Mouse (Mus musculus) embryo, embryonic 10 days (tissue): ENCODE measurements around the gene Hoxa2.
A peak's percentile ranks its signal among the peaks of the same experiment; 100 is the strongest.

Experiments
- DNase-seq: peaks from one replicate; pipeline ENCODE4 v3.0.0-alpha.2; 2015; ENCODE audit warnings: low spot score

Gene Hoxa2

GRCm38 (mm10) chr6:52164626-52165440, at the start of gene Hoxa2:
Gene Hoxa2, minus strand, starts transcription at chr6:52164831.
- peak; percentile 89 for DNase-seq

GRCm38 (mm10) chr6:52214271-52214670, 49.6 kb upstream of the Hoxa2 start:
- DNase-seq = no peak

DNA sequence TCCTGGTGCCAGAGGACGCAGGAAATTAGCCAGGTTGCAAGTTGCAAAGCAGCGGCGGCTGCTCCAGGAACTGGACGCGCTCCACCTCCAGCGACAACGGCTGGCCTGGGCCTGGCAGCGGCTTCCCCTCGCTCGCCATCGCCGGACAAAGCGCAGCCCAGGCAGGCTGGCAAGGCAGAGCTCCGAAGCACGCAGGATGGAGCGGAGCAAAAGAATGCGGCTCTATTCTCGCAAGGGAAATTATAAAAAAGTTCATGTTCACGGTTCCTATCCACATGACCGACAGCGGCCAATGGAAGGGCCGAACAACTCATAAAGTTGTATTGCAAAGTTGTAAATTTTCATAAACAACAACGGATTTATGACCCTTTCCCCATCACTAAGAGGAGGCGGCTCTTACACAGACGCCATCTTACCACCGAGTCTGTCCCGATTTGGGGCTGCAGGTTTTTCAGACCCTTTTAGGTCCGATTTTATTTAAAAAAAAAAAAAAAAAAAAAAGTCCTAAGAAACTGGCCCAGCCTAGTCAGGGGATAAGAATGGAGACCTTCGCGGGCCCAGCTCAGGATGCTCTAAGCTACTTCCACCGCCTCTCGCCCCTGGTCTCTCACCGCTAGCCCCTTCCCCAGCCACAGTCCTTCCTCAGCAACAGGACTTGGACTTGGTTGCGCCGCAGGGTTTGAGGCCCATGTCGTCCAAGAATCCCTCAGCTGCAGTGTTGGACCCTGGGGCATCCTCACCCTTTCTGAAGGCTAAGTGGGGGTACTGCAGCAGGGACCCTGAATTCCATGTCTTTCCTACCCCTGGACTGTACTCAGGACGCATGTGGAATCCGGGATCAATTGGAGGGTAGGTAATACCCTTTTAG, 48.7 kb upstream of the Hoxa2 start, which contains the start of the genes Hoxa3 and Gm28308:
TSS of gene Hoxa3 (minus strand) at position 218 of the 868 bp plus-strand sequence.
TSS of gene Gm28308 (minus strand) at position 221 of the 868 bp plus-strand sequence.
- no peak for DNase-seq

DNA sequence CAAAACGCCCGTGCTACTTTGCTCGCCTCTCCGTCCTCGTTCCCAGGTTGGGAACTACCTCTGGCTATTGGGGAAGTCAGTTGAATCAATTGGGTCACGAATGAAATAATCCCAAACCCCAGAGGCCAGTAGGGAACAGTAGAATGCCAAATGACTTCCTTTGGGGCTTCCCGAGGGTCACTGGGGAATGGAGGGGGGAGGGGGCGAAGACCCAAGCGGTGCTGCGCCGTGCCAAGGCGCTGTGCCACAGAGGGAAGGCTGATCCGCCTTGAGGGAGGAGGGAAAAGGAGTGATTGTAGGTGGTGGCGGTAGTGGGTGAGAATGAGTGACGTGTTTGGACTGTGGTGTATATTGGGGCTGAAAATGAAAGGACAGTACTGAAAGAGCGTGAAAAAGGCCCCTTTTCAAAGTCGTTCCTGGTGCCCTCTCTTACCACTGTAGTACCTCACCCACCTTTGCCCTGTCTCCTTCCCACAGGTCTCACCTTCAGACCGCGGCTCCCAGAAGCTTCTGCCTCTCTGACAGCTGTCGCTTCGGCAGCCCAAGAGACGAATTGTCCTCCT, 48.0 kb upstream of the Hoxa2 start:
- DNase-seq = no peak

- DNase-seq = no peak
These were observed 47.3 kb upstream of the Hoxa2 start for GRCm38 (mm10) chr6:52211961-52212360.

GRCm38 (mm10) chr6:52211170-52211935, 46.7 kb upstream of the Hoxa2 start:
- DNase-seq = peak; percentile 87

DNA sequence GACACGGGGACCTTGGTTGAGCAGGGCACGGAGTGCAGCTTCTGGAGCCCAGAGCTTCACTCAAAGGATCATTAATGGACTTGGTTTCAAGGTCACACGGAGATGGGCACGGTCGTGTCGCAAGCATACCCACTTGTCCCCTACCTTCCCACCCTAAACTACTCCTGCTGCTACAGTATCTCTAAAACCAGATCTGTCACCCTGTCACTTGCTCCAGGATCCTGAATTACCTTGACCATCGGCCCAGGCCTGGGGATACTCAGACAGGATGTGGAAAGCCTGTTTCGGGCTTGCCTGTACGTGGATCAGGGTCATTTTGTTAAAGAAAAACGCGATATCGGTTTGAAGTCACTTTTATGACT, 45.0 kb upstream of the Hoxa2 start:
- DNase-seq = no peak

DNA sequence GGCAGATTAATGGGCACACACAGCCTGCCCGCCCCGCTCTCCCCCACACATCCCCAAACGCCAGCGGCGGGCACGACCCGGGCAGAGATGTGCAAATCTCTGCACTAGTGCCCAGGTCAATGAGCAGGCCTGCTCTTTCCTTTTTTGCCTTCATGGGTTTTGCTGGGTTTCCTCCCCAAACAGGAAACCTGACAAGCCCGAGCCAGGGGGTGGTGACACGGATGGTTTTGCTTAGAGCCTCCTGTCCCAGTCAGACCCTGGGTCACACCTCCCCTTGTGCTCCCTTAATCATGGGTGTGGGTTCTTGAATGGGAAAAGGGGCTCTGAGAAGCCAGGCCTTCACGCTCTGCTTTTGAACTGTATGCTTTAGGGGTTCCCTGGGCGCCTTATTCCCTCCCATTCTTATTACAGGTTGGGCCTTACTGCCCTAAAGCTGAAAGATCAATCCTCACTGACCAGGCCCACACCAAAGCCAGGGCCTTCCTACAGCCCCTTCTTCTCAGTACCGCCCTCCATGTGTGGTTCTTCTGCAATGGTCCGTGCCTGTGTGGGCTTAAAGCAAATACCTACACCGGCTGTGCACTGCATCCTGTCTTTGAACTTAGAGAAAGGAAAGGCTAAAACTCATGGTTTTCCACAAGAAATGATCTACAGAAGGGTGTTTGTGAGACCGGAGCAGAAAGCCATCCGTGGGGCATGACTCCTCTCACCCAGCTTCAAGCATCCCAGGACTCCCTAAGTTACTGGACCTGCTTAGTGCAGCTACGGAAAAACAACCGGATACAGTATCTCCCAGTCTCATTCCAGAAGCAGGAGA, 44.4 kb upstream of the Hoxa2 start:
- no peak for DNase-seq

- no peak for DNase-seq
These were observed 43.6 kb upstream of the Hoxa2 start, which contains the start of gene Hoxa6 for GRCm38 (mm10) chr6:52208072-52208867. Gene Hoxa6, minus strand, starts transcription at chr6:52208722.

DNA sequence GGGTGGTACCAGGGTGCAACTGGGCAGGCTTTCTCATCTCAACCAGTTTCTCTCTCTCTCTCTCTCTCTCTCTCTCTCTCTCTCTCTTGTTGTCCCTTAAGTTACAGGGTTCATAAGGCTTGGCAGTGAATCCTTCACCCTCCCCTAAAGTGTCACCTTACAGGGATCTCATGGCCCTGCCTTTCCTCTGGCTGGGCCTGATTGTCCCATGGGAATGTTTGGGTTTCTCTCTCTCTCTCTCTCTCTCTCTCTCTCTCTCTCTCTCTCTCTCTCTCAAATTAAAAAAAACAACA, 43.0 kb upstream of the Hoxa2 start:
- no peak for DNase-seq

GRCm38 (mm10) chr6:52206882-52207683, 42.5 kb upstream of the Hoxa2 start:
- no peak for DNase-seq

- DNase-seq = no peak
These were observed 41.3 kb upstream of the Hoxa2 start for GRCm38 (mm10) chr6:52205638-52206621.

GRCm38 (mm10) chr6:52205221-52205620, 40.6 kb upstream of the Hoxa2 start:
- DNase-seq = no peak

- DNase-seq = peak; percentile 91
These were observed 39.6 kb upstream of the Hoxa2 start, which contains the start of gene Hoxa5 for GRCm38 (mm10) chr6:52204050-52204752. Gene Hoxa5, minus strand, starts transcription at chr6:52204587.

DNA sequence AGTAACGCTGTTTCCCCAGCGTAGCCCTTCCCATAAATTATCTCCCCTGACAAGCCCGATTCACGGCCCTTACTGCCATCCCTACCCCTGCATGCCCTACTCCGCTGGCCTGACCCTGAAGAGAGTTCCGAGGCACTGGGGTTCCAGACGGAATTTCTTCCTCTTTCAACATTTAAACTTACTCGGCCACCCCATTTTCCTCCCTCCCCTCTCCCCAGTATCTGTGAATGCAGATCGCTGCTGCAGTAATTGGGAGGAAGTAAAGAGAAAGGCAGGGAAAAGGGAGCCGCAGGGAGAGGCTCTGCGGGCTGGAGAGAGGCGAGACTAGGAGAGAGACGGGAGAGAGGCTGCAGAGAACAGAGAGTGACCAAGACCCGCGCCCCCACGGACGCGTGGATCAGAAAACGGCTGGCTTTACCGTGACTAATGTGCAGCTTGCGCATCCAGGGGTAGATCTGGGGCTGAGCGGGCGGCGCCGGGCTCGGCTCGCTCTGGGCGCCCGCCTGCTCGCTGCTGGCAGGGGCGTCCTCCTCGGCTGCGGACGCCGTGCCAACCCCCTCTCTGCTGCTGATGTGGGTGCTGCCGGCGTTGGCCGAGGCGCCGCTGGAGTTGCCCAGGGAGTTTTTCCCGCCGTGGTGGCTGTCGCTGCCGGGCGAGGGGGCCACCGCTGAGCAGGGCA, 38.9 kb upstream of the Hoxa2 start:
- DNase-seq = no peak

DNA sequence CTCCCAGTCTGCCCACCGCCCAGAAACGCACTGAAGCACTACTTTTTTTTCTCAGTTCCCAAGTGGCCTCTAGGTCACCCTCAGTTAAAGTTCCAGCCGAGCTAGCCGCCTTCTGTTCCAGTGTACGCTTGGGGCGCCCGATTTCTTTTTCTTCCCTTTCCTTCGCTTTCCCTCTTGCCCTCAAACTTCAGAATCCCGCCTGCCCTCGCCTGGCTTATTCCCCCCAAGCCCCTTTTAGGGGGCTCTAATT, 38.4 kb upstream of the Hoxa2 start:
- no peak for DNase-seq
